Mouse (Mus musculus) kidney, embryonic 14.5 days (tissue): ENCODE measurements around the gene Gm42906. TPM values are rescaled to one million over a fixed set of nuclear protein-coding genes. Genes with fewer than 3 reads are reported as not detected.

Source experiments
- ATAC-seq: fragments of 200-750 bp; cut with Nextera tagmentation; 2 replicates; pipeline ENCODE4 v1.8.0; 2017; ENCODE audit warnings: moderate number of reproducible peaks, mild to moderate bottlenecking, moderate TSS enrichment, moderate library complexity; ENCODE audit not compliant: low FRiP score, low TSS enrichment
- H3K27ac ChIP-seq: fragments of 300-500 bp; sonication (generic); 2 replicates; pipeline ENCODE4 v1.5.1; 2014; ENCODE audit warnings: low read depth, mild to moderate bottlenecking, low read length, moderate library complexity, mixed read lengths
- H3K27me3 ChIP-seq: fragments of 300-500 bp; sonication (generic); 2 replicates; pipeline ENCODE4 v1.6.1; 2014; ENCODE audit warnings: mild to moderate bottlenecking, low read length; ENCODE audit not compliant: control insufficient read depth, insufficient read depth
- H3K36me3 ChIP-seq: fragments of 300-500 bp; sonication (generic); 2 replicates; pipeline ENCODE4 v1.6.1; 2014; ENCODE audit warnings: low read length, mixed read lengths; ENCODE audit not compliant: control insufficient read depth, insufficient read depth
- H3K4me1 ChIP-seq: fragments of 300-500 bp; sonication (generic); 2 replicates; pipeline ENCODE4 v1.6.1; 2014; ENCODE audit warnings: low read length, mixed read lengths; ENCODE audit not compliant: control insufficient read depth, insufficient read depth
- H3K4me2 ChIP-seq: fragments of 300-500 bp; sonication (generic); replicated peaks from 2 replicates; pipeline ENCODE4 v1.6.1; 2014; ENCODE audit warnings: low read depth, mild to moderate bottlenecking, low read length
- H3K4me3 ChIP-seq: fragments of 300-500 bp; sonication (generic); 2 replicates; pipeline ENCODE4 v1.5.1; 2014; ENCODE audit warnings: mild to moderate bottlenecking, low read length
- H3K9ac ChIP-seq: fragments of 300-500 bp; sonication (generic); 2 replicates; pipeline ENCODE4 v1.6.1; 2014; ENCODE audit warnings: low read depth, mild to moderate bottlenecking, low read length, moderate library complexity
- H3K9me3 ChIP-seq: fragments of 300-500 bp; sonication (generic); 2 replicates; pipeline ENCODE4 v1.6.1; 2016; ENCODE audit warnings: low read length; ENCODE audit not compliant: control insufficient read depth
- WGBS: fragments of 180-500 bp; shearing (Covaris S2); extraction: QIAGEN DNeasy Blood & Tissue Kit; methylation state at CpG from one replicate; pipeline ENCODE4 v1.1.7; 2014; 5-methylcytosine and 5-hydroxymethylcytosine counted together
- polyA plus RNA-seq: library from polyadenylated mRNA; unstranded; fragments of >200 nt; fragmentation: Nextera tagmentation; extraction: Ambion mirVana; gene quantifications from 2 replicates; pipeline ENCODE4 v1.2.1, GENCODE M21; 2014

The Gm42906 gene
- polyA plus RNA-seq, 1 experiment from 2014 or later = not detected

- H3K27me3 ChIP-seq = no peaks in the 10 kb centered on the region
- no peaks in the 10 kb centered on the region for H3K9me3 ChIP-seq
- H3K9ac ChIP-seq = no peak overlapping the region
- no peaks in the 10 kb centered on the region for H3K36me3 ChIP-seq
- no peak overlapping the region for H3K4me2 ChIP-seq
- WGBS = 85% methylated on average over 5 of the region's 5 CpGs
- H3K4me1 ChIP-seq = peaks cover 24% of the 10 kb centered on the region; the same call in 1 of the 2 replicates
- H3K4me3 ChIP-seq = no peak overlapping the region
- no peak for ATAC-seq
- H3K27ac ChIP-seq = no peak overlapping the region
These were observed 182.4 kb downstream of the Gm42906 start for GRCm38 (mm10) chr5:151245571-151245970.

GRCm38 (mm10) chr5:151238730-151239129 is 189.2 kb downstream of the Gm42906 start:
- Histone ChIP-seq H3K4me1 (peaks cover 4% of the 10 kb centered on the region; the same call in 1 of the 2 replicates), H3K27me3 (no peaks in the 10 kb centered on the region), H3K4me3 (no peak overlapping the region), H3K27ac (no peak overlapping the region), H3K36me3 (no peaks in the 10 kb centered on the region), H3K9ac (no peak overlapping the region), H3K9me3 (no peaks in the 10 kb centered on the region), H3K4me2 (no peak overlapping the region)
- WGBS = 77% methylated on average over 9 of the region's 9 CpGs
- no peak for ATAC-seq

- no peaks in the 10 kb centered on the region for H3K9me3 ChIP-seq
- H3K4me1 ChIP-seq = peaks cover 4% of the 10 kb centered on the region; the same call in 1 of the 2 replicates
- no peak overlapping the region for H3K4me2 ChIP-seq
- H3K27ac ChIP-seq = no peak overlapping the region
- H3K4me3 ChIP-seq = no peak overlapping the region
- ATAC-seq = peak; percentile 44; the same call in 1 of the 2 replicates
- 49% methylated on average over 5 of the region's 5 CpGs for WGBS
- H3K9ac ChIP-seq = no peak overlapping the region
- no peaks in the 10 kb centered on the region for H3K27me3 ChIP-seq
- H3K36me3 ChIP-seq = no peaks in the 10 kb centered on the region
These were observed 191.6 kb downstream of the Gm42906 start for GRCm38 (mm10) chr5:151236411-151236810.

GRCm38 (mm10) chr5:151233400-151234031 is 194.4 kb downstream of the Gm42906 start, which contains the start of gene Stard13:
Gene Stard13, minus strand, starts transcription at chr5:151233836.
- H3K9me3 ChIP-seq = no peaks in the 10 kb centered on the region

GRCm38 (mm10) chr5:151232576-151233299 is 195.2 kb downstream of the Gm42906 start:
- Histone ChIP-seq H3K9ac (peak overlapping the region; percentile 69), H3K27me3 (no peaks in the 10 kb centered on the region), H3K27ac (no peak overlapping the region), H3K9me3 (no peaks in the 10 kb centered on the region), H3K4me2 (peak overlapping the region; percentile 98), H3K36me3 (no peaks in the 10 kb centered on the region), H3K4me1 (peaks cover 4% of the 10 kb centered on the region; the same call in 1 of the 2 replicates), H3K4me3 (peak overlapping the region; percentile 59)
- 25% methylated on average over 12 of the region's 13 CpGs for WGBS
- ATAC-seq = no peak

More at GRCm38 (mm10) chr5:151233400-151234031, 194.4 kb downstream of the Gm42906 start, which contains the start of gene Stard13:
- under 1% methylated on average over 49 of the region's 49 CpGs for WGBS
- H3K4me3 ChIP-seq = peak within 1 kb of the TSS; percentile 59
- H3K4me2 ChIP-seq = peak within 1 kb of the TSS; percentile 98
- H3K27ac ChIP-seq = no peak within 1 kb of the TSS
- ATAC-seq = peak; percentile 89
- no peaks in the 10 kb centered on the region for H3K27me3 ChIP-seq
- H3K9ac ChIP-seq = peak within 1 kb of the TSS; percentile 69
- peaks cover 4% of the 10 kb centered on the region; the same call in 1 of the 2 replicates for H3K4me1 ChIP-seq
- no peaks in the 10 kb centered on the region for H3K36me3 ChIP-seq

GRCm38 (mm10) chr5:151231861-151232260 is 196.1 kb downstream of the Gm42906 start:
- Histone ChIP-seq H3K4me1 (peaks cover 4% of the 10 kb centered on the region; the same call in 1 of the 2 replicates), H3K27me3 (no peaks in the 10 kb centered on the region), H3K4me3 (no peak overlapping the region), H3K9me3 (no peaks in the 10 kb centered on the region), H3K36me3 (no peaks in the 10 kb centered on the region), H3K27ac (no peak overlapping the region), H3K4me2 (no peak overlapping the region), H3K9ac (no peak overlapping the region)
- WGBS = 94% methylated on average over 7 of the region's 7 CpGs
- ATAC-seq = no peak

GRCm38 (mm10) chr5:151231411-151231810 is 196.6 kb downstream of the Gm42906 start:
- Histone ChIP-seq H3K4me1 (peaks cover 4% of the 10 kb centered on the region; the same call in 1 of the 2 replicates), H3K4me3 (no peak overlapping the region), H3K27ac (no peak overlapping the region), H3K27me3 (no peaks in the 10 kb centered on the region), H3K9ac (no peak overlapping the region), H3K36me3 (no peaks in the 10 kb centered on the region), H3K4me2 (no peak overlapping the region), H3K9me3 (no peaks in the 10 kb centered on the region)
- WGBS = 83% methylated on average over 4 of the region's 4 CpGs
- ATAC-seq = no peak

GRCm38 (mm10) chr5:151230427-151230826 is 197.5 kb downstream of the Gm42906 start:
- Histone ChIP-seq H3K4me3 (no peak overlapping the region), H3K27ac (no peak overlapping the region), H3K27me3 (no peaks in the 10 kb centered on the region), H3K4me2 (no peak overlapping the region), H3K36me3 (no peaks in the 10 kb centered on the region), H3K4me1 (peaks cover 4% of the 10 kb centered on the region; the same call in 1 of the 2 replicates), H3K9ac (no peak overlapping the region), H3K9me3 (no peaks in the 10 kb centered on the region)
- ATAC-seq = no peak
- WGBS = 95% methylated on average over 4 of the region's 4 CpGs
